Mouse (Mus musculus) gastrocnemius, adult 18-20 months (tissue): ENCODE measurements at regions not wholly inside any gene's neighbourhood (a gene's known extent, or its start where the extent isn't known, plus 50 kb on each side); places are given as distances from the start of the nearest gene placed in this dataset.

Experiments
- DNase-seq: peaks from one replicate; pipeline ENCODE4 v3.0.0; 2021; ENCODE audit warnings: low spot score

- no peak for DNase-seq
Measured at GRCm38 (mm10) chr7:144994229-144994628, 54.5 kb upstream of the Ccnd1 start.

- no peak for DNase-seq
Measured at GRCm38 (mm10) chr7:144993566-144993965, 53.8 kb upstream of the Ccnd1 start.

GRCm38 (mm10) chr7:144991760-144992159 lies 52.0 kb upstream of the Ccnd1 start:
- no peak for DNase-seq
